Mouse (Mus musculus) midbrain, embryonic 11.5 days (tissue): Measurements from ENCODE around the gene Gna14. TPM values are rescaled to one million over a fixed set of nuclear protein-coding genes. Genes with fewer than 3 reads are reported as not detected.

Source experiments
- ATAC-seq: fragments of 200-750 bp; cut with Nextera tagmentation; 2 replicates; pipeline ENCODE4 v1.8.0; 2017; ENCODE audit warnings: moderate TSS enrichment, moderate library complexity; ENCODE audit not compliant: low FRiP score
- DNase-seq: peaks from one replicate; pipeline ENCODE4 v3.0.0; 2015; ENCODE audit warnings: low spot score; ENCODE audit errors: missing footprints
- H3K27ac ChIP-seq: fragments of 300-500 bp; sonication (generic); 2 replicates; pipeline ENCODE4 v1.5.1; 2014; ENCODE audit warnings: low read depth, low read length
- H3K27me3 ChIP-seq: fragments of 300-500 bp; sonication (generic); 2 replicates; pipeline ENCODE4 v1.6.1; 2014; ENCODE audit warnings: mild to moderate bottlenecking, low read length, moderate library complexity, mixed read lengths; ENCODE audit not compliant: control insufficient read depth, insufficient read depth
- H3K36me3 ChIP-seq: fragments of 300-500 bp; sonication (generic); 2 replicates; pipeline ENCODE4 v1.6.1; 2014; ENCODE audit warnings: mild to moderate bottlenecking, low read length, moderate library complexity, mixed read lengths; ENCODE audit not compliant: control insufficient read depth, insufficient read depth
- H3K4me1 ChIP-seq: fragments of 300-500 bp; sonication (generic); 2 replicates; pipeline ENCODE4 v1.6.1; 2014; ENCODE audit warnings: low read length; ENCODE audit not compliant: control insufficient read depth, insufficient read depth
- H3K4me2 ChIP-seq: fragments of 300-500 bp; sonication (generic); 2 replicates; pipeline ENCODE4 v1.6.1; 2014; ENCODE audit warnings: mild to moderate bottlenecking, moderate library complexity
- H3K4me3 ChIP-seq: fragments of 300-500 bp; sonication (generic); 2 replicates; pipeline ENCODE4 v1.5.1; 2014; ENCODE audit warnings: low read depth, low read length
- H3K9ac ChIP-seq: fragments of 300-500 bp; sonication (generic); 2 replicates; pipeline ENCODE4 v1.6.1; 2014; ENCODE audit warnings: low read length
- H3K9me3 ChIP-seq: fragments of 300-500 bp; sonication (generic); 2 replicates; pipeline ENCODE4 v1.6.1; 2016; ENCODE audit warnings: low read length; ENCODE audit not compliant: control insufficient read depth
- WGBS: fragments of 180-500 bp; shearing (Covaris S2); extraction: QIAGEN DNeasy Blood & Tissue Kit; methylation state at CpG from one replicate; pipeline ENCODE4 v1.1.7; 2014; 5-methylcytosine and 5-hydroxymethylcytosine counted together
- polyA plus RNA-seq: library from polyadenylated mRNA; unstranded; fragments of >200 nt; fragmentation: Nextera tagmentation; extraction: Ambion mirVana; gene quantifications from 2 replicates; pipeline ENCODE4 v1.2.1, GENCODE M21; 2014

Gene Gna14
- polyA plus RNA-seq, 1 experiment from 2014 or later, result 0.18 TPM

- Histone ChIP-seq H3K27ac (no peak overlapping the region), H3K9ac (no peak overlapping the region), H3K4me1 (no peaks in the 10 kb centered on the region), H3K9me3 (no peaks in the 10 kb centered on the region), H3K36me3 (no peaks in the 10 kb centered on the region), H3K4me2 (no peak overlapping the region), H3K27me3 (no peaks in the 10 kb centered on the region), H3K4me3 (no peak overlapping the region)
- no peak for ATAC-seq
- WGBS, result 91% methylated on average over 2 of the region's 2 CpGs
- no peak for DNase-seq
These were observed 102.9 kb downstream of the Gna14 start for GRCm38 (mm10) chr19:16538416-16538815.

GRCm38 (mm10) chr19:16543688-16544087 lies 108.1 kb downstream of the Gna14 start:
- Histone ChIP-seq H3K4me2 (no peak overlapping the region), H3K4me3 (no peak overlapping the region), H3K27me3 (no peaks in the 10 kb centered on the region), H3K4me1 (no peaks in the 10 kb centered on the region), H3K9me3 (no peaks in the 10 kb centered on the region), H3K27ac (no peak overlapping the region), H3K9ac (no peak overlapping the region), H3K36me3 (no peaks in the 10 kb centered on the region)
- 88% methylated on average over 4 of the region's 4 CpGs for WGBS
- DNase-seq (no peak), ATAC-seq (no peak)

GRCm38 (mm10) chr19:16556988-16557387 lies 121.4 kb downstream of the Gna14 start:
- ATAC-seq, result no peak
- Histone ChIP-seq H3K4me2 (no peak overlapping the region), H3K4me1 (no peaks in the 10 kb centered on the region), H3K27me3 (no peaks in the 10 kb centered on the region), H3K9me3 (no peaks in the 10 kb centered on the region), H3K36me3 (no peaks in the 10 kb centered on the region), H3K27ac (no peak overlapping the region), H3K4me3 (no peak overlapping the region), H3K9ac (no peak overlapping the region)
- 84% methylated on average over 8 of the region's 8 CpGs for WGBS
- DNase-seq, result no peak

GRCm38 (mm10) chr19:16557971-16558370 lies 122.4 kb downstream of the Gna14 start:
- no peak overlapping the region for H3K4me2 ChIP-seq
- no peak overlapping the region for H3K4me3 ChIP-seq
- 76% methylated on average over 5 of the region's 5 CpGs for WGBS
- ATAC-seq (no peak), DNase-seq (no peak)
- no peaks in the 10 kb centered on the region for H3K4me1 ChIP-seq
- no peaks in the 10 kb centered on the region for H3K27me3 ChIP-seq
- no peaks in the 10 kb centered on the region for H3K36me3 ChIP-seq
- no peaks in the 10 kb centered on the region for H3K9me3 ChIP-seq
- H3K27ac ChIP-seq, result no peak overlapping the region
- no peak overlapping the region for H3K9ac ChIP-seq

- Histone ChIP-seq H3K4me1 (no peaks in the 10 kb centered on the region), H3K27me3 (no peaks in the 10 kb centered on the region), H3K9me3 (no peaks in the 10 kb centered on the region), H3K4me3 (no peak overlapping the region), H3K27ac (no peak overlapping the region), H3K9ac (no peak overlapping the region), H3K4me2 (no peak overlapping the region), H3K36me3 (no peaks in the 10 kb centered on the region)
- DNase-seq, result no peak
- WGBS, result 77% methylated on average over 2 of the region's 2 CpGs
- no peak for ATAC-seq
These were observed 123.0 kb downstream of the Gna14 start for GRCm38 (mm10) chr19:16558570-16558969.

GRCm38 (mm10) chr19:16559243-16559896 lies 123.8 kb downstream of the Gna14 start:
- H3K4me3 ChIP-seq, result no peak overlapping the region
- H3K27ac ChIP-seq, result no peak overlapping the region
- H3K4me2 ChIP-seq, result no peak overlapping the region
- no peak for DNase-seq
- no peak overlapping the region for H3K9ac ChIP-seq
- ATAC-seq, result no peak
- H3K27me3 ChIP-seq, result no peaks in the 10 kb centered on the region
- H3K36me3 ChIP-seq, result no peaks in the 10 kb centered on the region
- no peaks in the 10 kb centered on the region for H3K4me1 ChIP-seq
- no peaks in the 10 kb centered on the region for H3K9me3 ChIP-seq
- 83% methylated on average over 9 of the region's 9 CpGs for WGBS

- H3K4me3 ChIP-seq, result no peak overlapping the region
- no peaks in the 10 kb centered on the region for H3K4me1 ChIP-seq
- H3K9me3 ChIP-seq, result no peaks in the 10 kb centered on the region
- no peak for ATAC-seq
- no peaks in the 10 kb centered on the region for H3K27me3 ChIP-seq
- no peak overlapping the region for H3K9ac ChIP-seq
- H3K36me3 ChIP-seq, result no peaks in the 10 kb centered on the region
- 94% methylated on average over 6 of the region's 6 CpGs for WGBS
- DNase-seq, result no peak
- H3K4me2 ChIP-seq, result no peak overlapping the region
- H3K27ac ChIP-seq, result no peak overlapping the region
These were observed 127.1 kb downstream of the Gna14 start for GRCm38 (mm10) chr19:16562676-16563075.

GRCm38 (mm10) chr19:16576790-16577189 lies 141.2 kb downstream of the Gna14 start:
- no peak overlapping the region for H3K9ac ChIP-seq
- H3K27me3 ChIP-seq, result no peaks in the 10 kb centered on the region
- DNase-seq, result no peak
- H3K4me1 ChIP-seq, result no peaks in the 10 kb centered on the region
- H3K36me3 ChIP-seq, result no peaks in the 10 kb centered on the region
- H3K9me3 ChIP-seq, result no peaks in the 10 kb centered on the region
- H3K27ac ChIP-seq, result no peak overlapping the region
- H3K4me3 ChIP-seq, result no peak overlapping the region
- H3K4me2 ChIP-seq, result no peak overlapping the region
- WGBS, result 93% methylated on average over 6 of the region's 6 CpGs
- no peak for ATAC-seq

- no peaks in the 10 kb centered on the region for H3K27me3 ChIP-seq
- ATAC-seq (no peak), DNase-seq (no peak)
- H3K4me3 ChIP-seq, result no peak overlapping the region
- no peak overlapping the region for H3K9ac ChIP-seq
- no peaks in the 10 kb centered on the region for H3K36me3 ChIP-seq
- no peaks in the 10 kb centered on the region for H3K9me3 ChIP-seq
- WGBS, result 85% methylated on average over 7 of the region's 7 CpGs
- H3K4me1 ChIP-seq, result no peaks in the 10 kb centered on the region
- H3K27ac ChIP-seq, result no peak overlapping the region
- H3K4me2 ChIP-seq, result no peak overlapping the region
These were observed 144.2 kb downstream of the Gna14 start for GRCm38 (mm10) chr19:16579656-16580260.
